Mouse (Mus musculus) forebrain, embryonic 13.5 days (tissue): ENCODE measurements at regions not wholly inside any gene's neighbourhood (a gene's known extent, or its start where the extent isn't known, plus 50 kb on each side); places are given as distances from the start of the nearest gene placed in this dataset.
"Not testable (repeated sequence)": the region's sequence is repeated elsewhere in the genome, so short reads cannot be mapped to it uniquely, and the experiment has no call there.

ENCODE experiments used
- ATAC-seq: fragments of 200-750 bp; cut with Nextera tagmentation; 2 replicates; pipeline ENCODE4 v1.8.0; 2017
- H3K27ac ChIP-seq: fragments of 300-500 bp; sonication (generic); 2 replicates; pipeline ENCODE4 v1.5.1; 2015; ENCODE audit warnings: inconsistent platforms, mild to moderate bottlenecking, moderate library complexity
- H3K27me3 ChIP-seq: fragments of 300-500 bp; sonication (generic); 2 replicates; pipeline ENCODE4 v1.6.1; 2015; ENCODE audit warnings: mild to moderate bottlenecking, inconsistent platforms
- H3K36me3 ChIP-seq: fragments of 300-500 bp; sonication (generic); 2 replicates; pipeline ENCODE4 v1.6.1; 2015; ENCODE audit warnings: mild to moderate bottlenecking, inconsistent platforms; ENCODE audit not compliant: poor library complexity, severe bottlenecking
- H3K4me1 ChIP-seq: fragments of 300-500 bp; sonication (generic); 2 replicates; pipeline ENCODE4 v1.6.1; 2015; ENCODE audit warnings: inconsistent platforms
- H3K4me2 ChIP-seq: fragments of 300-500 bp; sonication (generic); 2 replicates; pipeline ENCODE4 v1.6.1; 2015; ENCODE audit warnings: inconsistent platforms, mild to moderate bottlenecking, moderate library complexity
- H3K4me3 ChIP-seq: fragments of 300-500 bp; sonication (generic); 2 replicates; pipeline ENCODE4 v1.5.1; 2015; ENCODE audit warnings: mild to moderate bottlenecking, inconsistent platforms
- H3K9ac ChIP-seq: fragments of 300-500 bp; sonication (generic); 2 replicates; pipeline ENCODE4 v1.6.1; 2015; ENCODE audit warnings: mild to moderate bottlenecking, inconsistent platforms
- H3K9me3 ChIP-seq: fragments of 300-500 bp; sonication (generic); replicated peaks from 2 replicates; pipeline ENCODE4 v1.6.1; 2016; ENCODE audit warnings: inconsistent platforms
- WGBS: fragments of 180-500 bp; shearing (Covaris S2); methylation state at CpG from one replicate; pipeline ENCODE4 v1.1.7; 2015; 5-methylcytosine and 5-hydroxymethylcytosine counted together

GRCm38 (mm10) chr14:53299735-53300134 lies 804.2 kb upstream of the Olfr1507 start:
- H3K4me2 ChIP-seq, H3K27ac ChIP-seq, ATAC-seq, H3K9ac ChIP-seq, H3K4me3 ChIP-seq, H3K27me3 ChIP-seq, H3K9me3 ChIP-seq, H3K4me1 ChIP-seq, H3K36me3 ChIP-seq: not testable (repeated sequence)
- WGBS, result no CpG with 5 or more reads among the region's 5 CpGs

DNA sequence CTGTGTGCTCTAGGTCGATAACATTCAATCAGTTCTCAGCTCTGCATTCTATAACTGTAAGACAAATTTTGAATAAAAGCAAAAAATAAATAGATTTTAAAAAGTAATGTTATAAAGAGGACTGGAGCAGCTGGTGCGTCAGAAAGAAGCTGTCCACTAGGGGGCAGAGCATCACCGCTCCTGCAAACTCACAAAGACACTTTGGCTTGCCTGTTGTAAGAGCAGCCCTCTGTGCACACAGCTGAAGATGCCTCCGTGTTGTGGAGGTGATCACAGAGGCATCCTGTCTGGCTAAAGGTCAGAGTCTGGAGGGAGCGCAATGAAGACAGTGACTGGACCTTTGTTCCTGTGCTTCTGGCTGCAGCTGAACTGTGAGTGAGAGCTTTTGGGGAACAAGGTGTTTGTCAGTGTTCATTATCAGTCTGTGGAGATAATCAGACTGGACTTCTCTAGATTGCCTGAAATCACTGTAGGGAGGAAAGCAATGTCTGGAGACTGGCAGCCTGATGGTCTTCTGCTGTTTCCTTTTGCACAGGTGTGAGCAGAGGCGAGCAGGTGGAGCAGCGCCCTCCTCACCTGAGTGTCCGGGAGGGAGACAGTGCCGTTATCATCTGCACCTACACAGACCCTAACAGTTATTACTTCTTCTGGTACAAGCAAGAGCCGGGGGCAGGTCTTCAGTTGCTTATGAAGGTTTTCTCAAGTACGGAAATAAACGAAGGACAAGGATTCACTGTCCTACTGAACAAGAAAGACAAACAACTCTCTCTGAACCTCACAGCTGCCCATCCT lies 788.0 kb upstream of the Olfr1507 start:
- not testable (repeated sequence) for H3K4me3 ChIP-seq, H3K27ac ChIP-seq, H3K36me3 ChIP-seq, H3K9ac ChIP-seq, H3K4me1 ChIP-seq, H3K27me3 ChIP-seq, H3K4me2 ChIP-seq, H3K9me3 ChIP-seq
- no CpG with 5 or more reads among the region's 12 CpGs for WGBS
- ATAC-seq, result peak; percentile 66

DNA sequence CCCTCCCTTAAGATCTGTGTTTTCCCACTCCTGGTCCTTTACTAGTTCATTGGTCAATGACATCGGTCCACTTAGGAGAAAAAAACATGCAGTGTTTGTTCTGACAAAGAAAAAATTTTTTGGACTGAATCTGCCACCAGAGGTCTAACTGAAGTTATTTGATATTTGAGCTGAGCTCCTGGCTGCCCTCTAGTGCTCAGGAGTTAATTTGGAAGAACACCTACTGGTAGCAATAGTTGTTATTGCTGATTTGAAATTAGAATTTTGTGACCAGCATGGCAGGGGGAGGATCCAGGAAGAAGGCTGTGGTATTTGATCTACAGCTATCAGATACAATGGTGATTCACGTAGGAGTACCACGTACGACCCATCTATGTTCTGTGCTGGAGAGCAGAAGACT lies 777.7 kb upstream of the Olfr1507 start:
- not testable (repeated sequence) for H3K36me3 ChIP-seq, H3K9me3 ChIP-seq, H3K4me1 ChIP-seq, H3K4me3 ChIP-seq, H3K27me3 ChIP-seq, H3K4me2 ChIP-seq, H3K27ac ChIP-seq, ATAC-seq, H3K9ac ChIP-seq
- 94% methylated on average over 3 of the region's 4 CpGs for WGBS

DNA sequence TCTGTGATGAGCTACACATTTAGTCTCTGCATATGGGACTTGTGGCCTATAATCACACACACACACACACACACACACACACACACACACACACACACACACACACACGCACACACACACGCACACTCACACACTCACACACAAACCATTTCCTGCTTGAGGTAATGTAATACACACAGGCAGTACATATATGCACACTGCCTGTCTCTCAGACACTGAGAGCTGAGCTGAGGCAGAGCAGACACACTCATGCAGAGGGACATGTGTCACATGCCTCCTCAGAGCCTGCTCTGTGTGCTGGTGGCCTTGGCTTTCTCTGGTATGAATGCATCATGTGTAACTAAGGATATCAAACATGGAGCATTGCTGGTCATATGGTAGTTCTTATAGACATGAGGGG lies 772.1 kb upstream of the Olfr1507 start:
- H3K27ac ChIP-seq, ATAC-seq, H3K4me3 ChIP-seq, H3K4me1 ChIP-seq, H3K9ac ChIP-seq, H3K36me3 ChIP-seq, H3K4me2 ChIP-seq, H3K27me3 ChIP-seq, H3K9me3 ChIP-seq: not testable (repeated sequence)
- no CpG with 5 or more reads among the region's 2 CpGs for WGBS

DNA sequence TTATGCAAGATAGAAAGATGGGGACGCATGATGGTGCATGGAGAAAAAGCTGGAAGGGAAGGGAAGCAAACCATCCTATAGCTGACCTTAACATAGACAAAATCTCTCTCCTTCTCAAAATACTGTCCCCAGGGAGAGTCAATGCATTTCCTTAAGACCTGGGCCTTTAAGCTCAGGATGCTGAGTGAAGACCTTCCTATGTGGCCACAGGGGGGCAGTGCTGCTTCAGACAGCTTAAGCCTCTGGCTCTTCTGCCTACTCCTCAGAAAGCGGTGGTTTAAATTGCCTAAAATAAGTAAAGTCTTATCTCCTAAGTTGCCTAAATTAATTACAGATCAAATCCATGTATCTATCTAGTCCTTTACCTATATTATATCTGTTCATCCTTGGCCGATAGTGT lies 760.4 kb upstream of the Olfr1507 start:
- H3K27me3 ChIP-seq, H3K36me3 ChIP-seq, H3K4me3 ChIP-seq, ATAC-seq, H3K9ac ChIP-seq, H3K4me2 ChIP-seq, H3K27ac ChIP-seq, H3K4me1 ChIP-seq, H3K9me3 ChIP-seq: not testable (repeated sequence)
- no CpG with 5 or more reads among the region's 3 CpGs for WGBS

GRCm38 (mm10) chr14:53253470-53253869 lies 757.9 kb upstream of the Olfr1507 start:
- H3K4me1 ChIP-seq, H3K9me3 ChIP-seq, H3K27ac ChIP-seq, ATAC-seq, H3K36me3 ChIP-seq, H3K27me3 ChIP-seq, H3K4me3 ChIP-seq, H3K9ac ChIP-seq, H3K4me2 ChIP-seq: not testable (repeated sequence)

DNA sequence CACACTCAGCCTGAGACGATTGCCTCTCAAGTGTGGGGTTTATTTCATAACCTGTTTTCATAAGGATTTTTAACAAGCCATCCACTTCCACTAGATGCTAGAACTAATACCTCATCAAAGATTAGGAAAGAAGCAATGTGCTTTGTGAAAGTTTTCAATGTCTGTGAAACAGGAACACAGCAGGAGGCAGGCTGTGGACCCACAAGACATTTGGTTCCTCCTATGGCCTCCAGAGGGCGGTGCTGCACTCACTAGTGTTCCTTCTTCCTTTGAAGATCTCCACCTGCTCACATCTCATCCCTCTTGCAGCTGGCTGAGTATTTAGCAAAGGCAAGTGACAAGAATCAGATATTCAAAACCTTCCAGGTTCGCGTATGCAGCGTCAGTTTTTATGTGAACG lies 735.6 kb upstream of the Olfr1507 start:
- H3K4me1 ChIP-seq, H3K27ac ChIP-seq, H3K4me3 ChIP-seq, ATAC-seq, H3K9ac ChIP-seq, H3K36me3 ChIP-seq, H3K27me3 ChIP-seq, H3K9me3 ChIP-seq, H3K4me2 ChIP-seq: not testable (repeated sequence)
- no CpG with 5 or more reads among the region's 6 CpGs for WGBS

DNA sequence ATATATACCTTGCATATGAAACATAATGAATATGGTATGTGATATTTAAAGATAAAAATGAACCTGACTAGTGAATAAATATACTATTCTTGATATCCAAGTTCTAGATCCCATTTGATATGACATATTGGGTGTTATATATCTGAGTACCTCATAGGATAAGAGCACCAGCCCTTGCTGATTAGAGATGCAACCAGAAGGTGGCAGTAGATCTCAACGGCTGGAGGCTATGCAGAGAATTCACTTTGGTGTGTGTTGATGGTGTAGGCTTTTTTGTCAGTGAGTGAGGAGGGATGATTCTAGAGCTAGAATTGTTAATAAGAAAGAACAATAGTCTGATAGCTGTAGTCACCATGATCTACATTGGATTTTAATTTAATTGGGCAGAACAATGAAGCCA lies 729.2 kb upstream of the Olfr1507 start:
- not testable (repeated sequence) for H3K4me1 ChIP-seq, H3K9ac ChIP-seq, H3K4me2 ChIP-seq, H3K27ac ChIP-seq, H3K27me3 ChIP-seq, ATAC-seq, H3K36me3 ChIP-seq, H3K9me3 ChIP-seq, H3K4me3 ChIP-seq
- WGBS, result no CpG with 5 or more reads among the region's 1 CpGs

DNA sequence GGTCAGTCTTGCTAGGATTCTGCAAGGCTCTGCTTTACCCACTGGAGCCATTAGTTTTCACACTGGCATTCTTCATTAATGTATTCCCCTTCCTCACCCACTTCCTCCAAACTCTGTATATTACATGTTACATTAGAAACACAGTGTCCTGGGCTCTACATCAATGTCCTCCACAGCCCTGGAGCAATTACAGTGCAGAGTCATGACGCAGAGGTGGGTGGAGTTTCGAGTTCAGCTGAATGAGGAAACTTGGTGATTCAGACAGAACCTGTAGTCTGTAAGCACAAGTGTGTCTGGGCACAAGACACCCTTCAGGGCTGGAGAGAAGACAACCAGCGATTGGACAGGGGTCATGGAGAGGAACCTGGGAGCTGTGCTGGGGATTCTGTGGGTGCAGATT lies 715.0 kb upstream of the Olfr1507 start:
- not testable (repeated sequence) for H3K27ac ChIP-seq, H3K4me1 ChIP-seq, H3K4me2 ChIP-seq, H3K9me3 ChIP-seq, H3K27me3 ChIP-seq, H3K36me3 ChIP-seq, ATAC-seq, H3K9ac ChIP-seq, H3K4me3 ChIP-seq
- no CpG with 5 or more reads among the region's 3 CpGs for WGBS

- H3K27ac ChIP-seq, H3K4me3 ChIP-seq, H3K9me3 ChIP-seq, H3K9ac ChIP-seq, ATAC-seq, H3K4me1 ChIP-seq, H3K27me3 ChIP-seq, H3K4me2 ChIP-seq, H3K36me3 ChIP-seq: not testable (repeated sequence)
Observed at GRCm38 (mm10) chr14:53209258-53209657, 713.7 kb upstream of the Olfr1507 start.

DNA sequence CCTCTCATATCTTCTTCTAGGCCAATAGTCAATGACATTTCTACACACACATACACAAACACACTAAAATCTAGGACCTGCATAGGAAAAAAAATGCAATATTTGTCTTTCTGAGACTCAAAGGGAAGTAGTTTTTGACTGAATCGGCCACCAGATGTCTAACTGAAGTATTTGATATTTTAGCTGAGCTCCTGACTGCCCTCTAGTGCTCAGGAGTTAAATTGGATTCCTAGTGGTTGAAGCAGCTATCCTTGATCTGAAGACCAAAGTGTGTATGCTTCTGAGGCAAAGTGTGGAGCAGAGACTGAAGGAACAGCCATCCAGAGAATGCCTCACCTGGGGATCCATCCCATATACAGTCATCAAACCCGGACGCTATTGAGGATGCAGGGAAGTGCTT lies 695.4 kb upstream of the Olfr1507 start:
- not testable (repeated sequence) for H3K9me3 ChIP-seq, H3K27me3 ChIP-seq, H3K4me3 ChIP-seq, H3K4me2 ChIP-seq, ATAC-seq, H3K27ac ChIP-seq, H3K4me1 ChIP-seq, H3K36me3 ChIP-seq, H3K9ac ChIP-seq
- WGBS, result no CpG with 5 or more reads among the region's 3 CpGs

GRCm38 (mm10) chr14:53174099-53174498 lies 678.5 kb upstream of the Olfr1507 start:
- not testable (repeated sequence) for H3K9me3 ChIP-seq, H3K4me3 ChIP-seq, H3K27ac ChIP-seq, H3K9ac ChIP-seq, H3K4me2 ChIP-seq, H3K36me3 ChIP-seq, ATAC-seq, H3K27me3 ChIP-seq, H3K4me1 ChIP-seq

DNA sequence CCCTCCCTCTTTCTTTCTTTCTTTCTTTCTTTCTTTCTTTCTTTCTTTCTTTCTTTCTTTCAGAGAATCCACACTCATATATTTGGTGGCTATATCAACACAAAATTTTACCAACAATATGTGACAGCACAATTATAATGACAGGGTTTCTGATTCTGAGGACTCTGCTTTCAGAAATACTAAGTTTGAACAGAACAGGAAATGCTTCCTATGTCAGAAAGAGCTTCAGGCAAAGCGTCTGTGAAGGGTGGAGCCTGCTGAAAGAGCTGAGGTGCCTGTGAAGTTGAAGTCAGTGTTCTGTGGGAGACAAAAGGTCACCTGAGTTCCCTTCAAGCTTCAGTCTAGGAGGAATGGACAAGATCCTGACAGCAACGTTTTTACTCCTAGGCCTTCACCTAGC lies 670.8 kb upstream of the Olfr1507 start:
- H3K36me3 ChIP-seq, H3K4me3 ChIP-seq, H3K9me3 ChIP-seq, H3K4me2 ChIP-seq, H3K27me3 ChIP-seq, H3K9ac ChIP-seq, ATAC-seq, H3K4me1 ChIP-seq, H3K27ac ChIP-seq: not testable (repeated sequence)
- no CpG with 5 or more reads among the region's 2 CpGs for WGBS
